Mouse (Mus musculus): ENCODE data around the gene Mxi1. TPM values are rescaled to one million over a fixed set of nuclear protein-coding genes. Genes with fewer than 3 reads are reported as not detected.

The Mxi1 gene
- total RNA-seq (2017), result 108 and 112 TPM in 2 replicates

GRCm38 (mm10) chr19:53310348-53310747 lies at the start of gene Mxi1:
Mxi1 (plus strand) TSS chr19:53310518.
- ATAC-seq (ENCODE audit: extremely low read depth, insufficient number of reproducible peaks, low FRiP score, poor library complexity, severe bottlenecking), result peak; percentile 48

GRCm38 (mm10) chr19:53260828-53261227 lies 49.5 kb upstream of the Mxi1 start:
- ATAC-seq (ENCODE audit: extremely low read depth, insufficient number of reproducible peaks, low FRiP score, poor library complexity, severe bottlenecking), result no peak

GRCm38 (mm10) chr19:53262061-53262460 lies 48.3 kb upstream of the Mxi1 start:
- ATAC-seq (ENCODE audit: extremely low read depth, insufficient number of reproducible peaks, low FRiP score, poor library complexity, severe bottlenecking), result no peak

GRCm38 (mm10) chr19:53263859-53264733 lies 46.2 kb upstream of the Mxi1 start:
- ATAC-seq (ENCODE audit: extremely low read depth, insufficient number of reproducible peaks, low FRiP score, poor library complexity, severe bottlenecking), result no peak

GRCm38 (mm10) chr19:53264821-53265727 lies 45.2 kb upstream of the Mxi1 start:
- no peak for ATAC-seq (ENCODE audit: extremely low read depth, insufficient number of reproducible peaks, low FRiP score, poor library complexity, severe bottlenecking)

- ATAC-seq (ENCODE audit: extremely low read depth, insufficient number of reproducible peaks, low FRiP score, poor library complexity, severe bottlenecking), result no peak
Measured at GRCm38 (mm10) chr19:53267305-53267704, 43.0 kb upstream of the Mxi1 start.

GRCm38 (mm10) chr19:53273055-53273722 lies 37.1 kb upstream of the Mxi1 start:
- ATAC-seq (ENCODE audit: extremely low read depth, insufficient number of reproducible peaks, low FRiP score, poor library complexity, severe bottlenecking), result peak; percentile 92

GRCm38 (mm10) chr19:53273781-53274428 lies 36.4 kb upstream of the Mxi1 start:
- ATAC-seq (ENCODE audit: extremely low read depth, insufficient number of reproducible peaks, low FRiP score, poor library complexity, severe bottlenecking), result no peak

- ATAC-seq (ENCODE audit: extremely low read depth, insufficient number of reproducible peaks, low FRiP score, poor library complexity, severe bottlenecking), result no peak
Measured at GRCm38 (mm10) chr19:53275204-53275603, 35.1 kb upstream of the Mxi1 start.

- ATAC-seq (ENCODE audit: extremely low read depth, insufficient number of reproducible peaks, low FRiP score, poor library complexity, severe bottlenecking), result no peak
Measured at GRCm38 (mm10) chr19:53276902-53277707, 33.2 kb upstream of the Mxi1 start.

- no peak for ATAC-seq (ENCODE audit: extremely low read depth, insufficient number of reproducible peaks, low FRiP score, poor library complexity, severe bottlenecking)
Measured at GRCm38 (mm10) chr19:53278491-53279415, 31.6 kb upstream of the Mxi1 start.

- no peak for ATAC-seq (ENCODE audit: extremely low read depth, insufficient number of reproducible peaks, low FRiP score, poor library complexity, severe bottlenecking)
Measured at GRCm38 (mm10) chr19:53280254-53280653, 30.1 kb upstream of the Mxi1 start.

- no peak for ATAC-seq (ENCODE audit: extremely low read depth, insufficient number of reproducible peaks, low FRiP score, poor library complexity, severe bottlenecking)
Measured at GRCm38 (mm10) chr19:53282571-53282970, 27.7 kb upstream of the Mxi1 start.

- ATAC-seq (ENCODE audit: extremely low read depth, insufficient number of reproducible peaks, low FRiP score, poor library complexity, severe bottlenecking), result no peak
Measured at GRCm38 (mm10) chr19:53283742-53284141, 26.6 kb upstream of the Mxi1 start.

GRCm38 (mm10) chr19:53284268-53285208 lies 25.8 kb upstream of the Mxi1 start:
- ATAC-seq (ENCODE audit: extremely low read depth, insufficient number of reproducible peaks, low FRiP score, poor library complexity, severe bottlenecking), result peak; percentile 52; the same call in 1 of the 2 replicates
